Mouse (Mus musculus): ENCODE measurements at regions not wholly inside any gene's neighbourhood (a gene's known extent, or its start where the extent isn't known, plus 50 kb on each side); places are given as distances from the start of the nearest gene placed in this dataset.

GRCm38 (mm10) chr8:41972416-41972815 lies 555.5 kb upstream of the Frg1 start:
- TF ChIP-seq CTCF (IDR thresholded peaks at IDR 0.05): no peak
- TF ChIP-seq POLR2A (IDR thresholded peaks at IDR 0.05; ENCODE audit: insufficient read depth, low read depth, low read length): no peak
